Mouse (Mus musculus) ovary, postnatal 10 days (tissue): ENCODE measurements around the gene Dnajc6.

Source experiments
- DNase-seq: peaks from one replicate; pipeline ENCODE4 v3.0.0; 2022; ENCODE audit warnings: low spot score

Dnajc6 gene

DNA sequence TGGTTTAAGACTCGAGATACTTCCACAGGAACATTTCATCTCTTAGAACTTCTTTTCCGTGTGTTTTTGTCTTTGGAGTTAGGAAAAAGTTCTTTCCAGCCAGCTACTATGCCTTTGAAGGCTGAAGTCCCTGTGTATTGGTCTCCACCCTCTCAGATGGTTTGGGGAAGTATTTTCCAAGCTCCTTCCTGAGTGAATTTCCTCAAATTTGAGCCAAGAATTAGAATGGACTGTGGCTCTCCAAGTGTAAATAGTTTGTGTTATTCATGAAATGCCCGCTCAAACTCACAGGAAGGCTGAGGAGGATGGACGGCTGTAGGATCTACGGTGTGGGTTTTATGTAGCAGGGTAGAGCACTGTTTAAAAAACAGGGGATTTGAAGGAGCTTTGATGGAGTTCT is 193.2 kb downstream of the Dnajc6 start:
- no peak for DNase-seq
